Mouse (Mus musculus): ENCODE results near the gene Otx1. TPM values are rescaled to one million over a fixed set of nuclear protein-coding genes. Genes with fewer than 3 reads are reported as not detected.
A peak's percentile ranks its signal among the peaks of the same experiment; 100 is the strongest.

Otx1 gene
- polyA plus RNA-seq, 1 experiment from 2014 or later, result 0.39 TPM

DNA sequence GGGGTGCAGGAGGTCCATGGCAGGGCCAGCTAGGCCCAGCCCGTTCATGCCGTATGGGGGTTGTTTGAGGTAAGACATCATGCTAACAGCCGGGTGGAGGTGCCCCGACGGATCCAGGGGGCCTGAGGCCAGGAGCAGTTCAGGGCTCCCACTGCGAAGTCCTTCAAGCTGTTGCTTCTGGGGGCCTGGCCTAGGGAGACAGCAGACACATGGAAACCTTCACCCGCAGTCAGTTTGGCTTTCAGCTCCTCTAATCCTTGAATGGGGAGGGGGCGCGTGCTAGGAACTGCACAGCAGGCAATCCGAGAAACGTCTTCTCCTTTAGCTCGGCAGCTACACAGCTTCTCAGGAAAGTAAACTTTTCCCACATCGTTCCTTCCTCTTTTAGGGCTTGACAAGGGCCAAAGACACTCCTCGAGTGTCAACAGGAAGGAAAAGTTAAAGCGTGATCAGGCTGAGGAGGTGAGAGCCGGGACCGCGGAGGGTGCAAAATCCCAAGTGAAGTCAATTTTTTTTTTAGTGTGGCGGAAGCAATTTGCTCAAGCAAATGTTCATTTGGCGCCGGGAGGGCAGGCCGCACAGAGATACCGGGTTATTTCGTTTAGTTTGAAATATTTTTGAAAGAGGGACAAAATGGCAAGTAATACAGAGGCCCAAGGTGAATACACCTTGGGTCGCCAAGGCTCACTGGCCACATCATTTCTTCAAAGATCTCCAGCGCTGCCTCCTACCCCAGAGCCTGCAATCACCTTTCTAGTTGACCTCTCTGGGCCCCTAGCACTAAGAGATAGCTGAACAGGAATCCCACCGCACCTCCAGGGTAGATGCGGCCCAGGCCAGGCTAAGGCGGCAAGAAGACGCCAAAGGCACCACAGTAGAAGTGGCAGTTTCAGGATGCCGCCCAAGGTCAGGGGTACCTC, 3.0 kb downstream of the Otx1 start:
- ATAC-seq (ENCODE audit: insufficient read depth) (no peak), DNase-seq (peak; percentile 40)
- Histone ChIP-seq H3K4me2 (peak overlapping the region; percentile 84; the same call in 1 of the 2 replicates), H3K9me3 (ENCODE audit: low read depth, low read length) (no peaks in the 10 kb centered on the region), H3K4me3 (ENCODE audit: low read depth, low read length) (peak overlapping the region; percentile 53; the same call in 1 of the 2 replicates), H3K4me1 (ENCODE audit: insufficient read depth) (peaks cover 3% of the 10 kb centered on the region; the same call in 1 of the 2 replicates), H3K27me3 (ENCODE audit: insufficient read depth, low read length) (peaks cover 93% of the 10 kb centered on the region), H3K36me3 (ENCODE audit: insufficient read depth) (no peaks in the 10 kb centered on the region), H3K27ac (ENCODE audit: low read depth) (no peak overlapping the region), H3K9ac (no peak overlapping the region)
- no peak for TF ChIP-seq CTCF (IDR thresholded peaks at IDR 0.05; ENCODE audit: low read depth)
- WGBS, result 13% methylated on average over 31 of the region's 31 CpGs

DNA sequence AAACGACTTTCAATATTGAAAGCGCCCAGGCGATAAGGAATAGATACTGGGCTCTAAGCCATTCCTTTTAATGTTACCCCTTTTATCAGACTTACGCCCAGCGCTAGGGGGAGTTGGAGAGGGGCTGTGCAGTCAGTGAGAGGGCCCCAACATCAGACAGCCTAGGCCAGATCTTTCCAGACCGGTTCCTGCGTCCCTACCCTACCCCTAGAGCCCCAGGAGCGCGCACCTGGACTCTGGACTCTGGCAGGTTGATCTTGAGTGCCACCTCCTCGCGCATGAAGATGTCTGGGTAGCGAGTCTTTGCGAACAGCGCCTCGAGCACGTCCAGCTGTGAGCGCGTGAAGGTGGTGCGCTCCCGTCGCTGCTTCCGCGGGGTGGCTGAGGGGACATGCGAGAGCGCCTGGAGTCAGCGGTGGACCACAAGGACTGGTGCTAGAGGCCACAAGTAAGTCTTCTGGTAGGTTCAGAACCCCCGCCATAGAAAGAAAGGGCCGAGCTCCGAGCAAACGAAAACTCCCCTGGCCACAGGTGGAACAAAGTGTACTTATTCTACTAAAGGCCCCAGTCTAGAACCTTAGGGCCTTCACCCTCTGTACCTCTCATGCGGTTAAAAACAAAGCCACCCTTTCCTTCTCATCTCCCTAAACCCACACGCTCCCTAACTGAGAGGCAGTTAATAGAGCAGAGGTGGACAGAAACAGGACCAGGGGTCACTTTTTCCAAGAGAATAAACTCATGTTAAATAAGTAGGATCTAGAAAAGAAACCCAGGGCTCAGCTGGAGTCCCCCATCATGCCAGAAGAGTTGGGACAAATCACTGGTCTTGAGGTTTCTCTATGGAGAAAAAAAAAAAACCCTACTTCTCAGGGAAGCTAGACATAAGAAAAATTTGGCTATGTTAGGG, 4.3 kb downstream of the Otx1 start:
- Histone ChIP-seq H3K4me2 (no peak overlapping the region), H3K9me3 (ENCODE audit: low read depth, low read length) (no peaks in the 10 kb centered on the region), H3K9ac (no peak overlapping the region), H3K4me1 (ENCODE audit: insufficient read depth) (peaks cover 3% of the 10 kb centered on the region; the same call in 1 of the 2 replicates), H3K27me3 (ENCODE audit: insufficient read depth, low read length) (peaks cover 91% of the 10 kb centered on the region), H3K36me3 (ENCODE audit: insufficient read depth) (no peaks in the 10 kb centered on the region), H3K27ac (ENCODE audit: low read depth) (no peak overlapping the region), H3K4me3 (ENCODE audit: low read depth, low read length) (no peak overlapping the region; the same call in 1 of the 2 replicates)
- WGBS, result 6% methylated on average over 32 of the region's 32 CpGs
- peak; percentile 24 for DNase-seq
- no peak for TF ChIP-seq CTCF (IDR thresholded peaks at IDR 0.05; ENCODE audit: low read depth)
- no peak for ATAC-seq (ENCODE audit: insufficient read depth)

GRCm38 (mm10) chr11:21997561-21998140, 5.0 kb downstream of the Otx1 start:
- Histone ChIP-seq H3K4me3 (ENCODE audit: low read depth, low read length) (no peak overlapping the region; the same call in 1 of the 2 replicates), H3K4me2 (peak overlapping the region; percentile 54; the same call in 1 of the 2 replicates), H3K4me1 (ENCODE audit: insufficient read depth) (peaks cover 3% of the 10 kb centered on the region; the same call in 1 of the 2 replicates), H3K27me3 (ENCODE audit: insufficient read depth, low read length) (peaks cover 93% of the 10 kb centered on the region), H3K9ac (no peak overlapping the region), H3K9me3 (ENCODE audit: low read depth, low read length) (no peaks in the 10 kb centered on the region), H3K36me3 (ENCODE audit: insufficient read depth) (no peaks in the 10 kb centered on the region), H3K27ac (ENCODE audit: low read depth) (no peak overlapping the region)
- TF ChIP-seq CTCF (IDR thresholded peaks at IDR 0.05; ENCODE audit: low read depth), result no peak
- 4% methylated on average over 20 of the region's 20 CpGs for WGBS
- peak; percentile 41 for DNase-seq
- ATAC-seq (ENCODE audit: insufficient read depth), result no peak

DNA sequence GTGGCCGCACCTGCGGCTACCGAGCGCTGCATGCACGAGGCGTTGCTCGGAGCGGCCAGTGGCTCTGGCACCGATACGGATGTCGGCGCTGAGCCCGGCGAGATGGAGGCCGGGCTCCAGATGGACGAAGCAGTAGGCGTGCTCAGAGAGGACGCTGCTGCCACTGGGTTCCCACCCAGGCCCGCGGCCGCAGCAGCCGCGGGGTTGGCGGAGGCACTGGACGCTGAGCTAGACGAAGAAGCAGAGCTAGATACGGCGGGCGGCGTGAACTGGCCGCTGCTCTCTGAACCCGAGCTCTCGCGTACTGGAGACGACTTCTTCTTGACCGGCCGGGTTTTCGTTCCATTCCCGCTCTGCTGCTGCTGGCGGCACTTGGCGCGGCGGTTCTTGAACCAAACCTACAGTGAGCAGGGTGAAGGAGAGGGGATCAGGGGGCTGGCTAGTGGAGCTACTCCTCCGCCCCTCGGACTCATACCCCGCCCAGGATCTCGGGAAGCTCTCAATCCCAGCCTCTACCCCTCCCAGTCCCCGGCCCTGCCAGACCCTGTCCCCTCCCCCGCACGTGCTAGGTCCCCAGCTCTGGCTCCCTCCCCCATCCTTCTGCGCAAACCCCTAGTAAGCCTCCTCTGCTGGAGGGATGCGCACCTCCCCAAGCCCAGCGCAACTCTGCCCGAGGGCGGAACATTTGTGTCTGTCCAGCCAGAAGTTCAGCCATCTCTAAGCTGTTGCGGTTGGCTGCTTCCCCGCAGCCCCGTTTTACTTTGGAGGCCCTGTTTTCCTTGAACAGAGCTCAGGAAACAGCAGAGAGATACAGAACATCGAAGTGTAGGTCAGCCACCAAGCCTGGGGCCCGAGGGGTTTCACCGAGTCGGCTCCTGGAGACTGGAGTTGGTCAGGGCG, 5.8 kb downstream of the Otx1 start:
- 2% methylated on average over 63 of the region's 63 CpGs for WGBS

GRCm38 (mm10) chr11:21996325-21996647, 6.4 kb downstream of the Otx1 start:
- peak overlapping the region; percentile 54 for H3K4me2 ChIP-seq
- H3K4me1 ChIP-seq (ENCODE audit: insufficient read depth), result no peaks in the 10 kb centered on the region
- H3K27ac ChIP-seq (ENCODE audit: low read depth), result no peak overlapping the region
- H3K4me3 ChIP-seq (ENCODE audit: low read depth, low read length), result peak overlapping the region; percentile 29
- no peaks in the 10 kb centered on the region for H3K9me3 ChIP-seq (ENCODE audit: low read depth, low read length)
- WGBS, result 4% methylated on average over 13 of the region's 13 CpGs
- no peaks in the 10 kb centered on the region for H3K36me3 ChIP-seq (ENCODE audit: insufficient read depth)
- TF ChIP-seq CTCF (IDR thresholded peaks at IDR 0.05; ENCODE audit: low read depth), result no peak
- H3K27me3 ChIP-seq (ENCODE audit: insufficient read depth, low read length), result peaks cover 92% of the 10 kb centered on the region
- no peak; the same call in 1 of the 2 replicates for ATAC-seq (ENCODE audit: insufficient read depth)
- no peak for DNase-seq
- no peak overlapping the region for H3K9ac ChIP-seq

More for the DNA sequence above, 5.8 kb downstream of the Otx1 start:
- no peaks in the 10 kb centered on the region for H3K9me3 ChIP-seq (ENCODE audit: low read depth, low read length)
- TF ChIP-seq CTCF (IDR thresholded peaks at IDR 0.05; ENCODE audit: low read depth), result no peak
- peak overlapping the region; percentile 54 for H3K4me2 ChIP-seq
- peak overlapping the region; percentile 29 for H3K4me3 ChIP-seq (ENCODE audit: low read depth, low read length)
- no peak overlapping the region for H3K27ac ChIP-seq (ENCODE audit: low read depth)
- peaks cover 3% of the 10 kb centered on the region; the same call in 1 of the 2 replicates for H3K4me1 ChIP-seq (ENCODE audit: insufficient read depth)
- no peaks in the 10 kb centered on the region for H3K36me3 ChIP-seq (ENCODE audit: insufficient read depth)
- DNase-seq (peak; percentile 60), ATAC-seq (ENCODE audit: insufficient read depth) (peak; percentile 16)
- H3K27me3 ChIP-seq (ENCODE audit: insufficient read depth, low read length), result peaks cover 93% of the 10 kb centered on the region
- no peak overlapping the region for H3K9ac ChIP-seq
